Mouse (Mus musculus): ENCODE data around the gene Wdr74.
A peak's percentile ranks its signal among the peaks of the same experiment; 100 is the strongest.

Wdr74 gene

DNA sequence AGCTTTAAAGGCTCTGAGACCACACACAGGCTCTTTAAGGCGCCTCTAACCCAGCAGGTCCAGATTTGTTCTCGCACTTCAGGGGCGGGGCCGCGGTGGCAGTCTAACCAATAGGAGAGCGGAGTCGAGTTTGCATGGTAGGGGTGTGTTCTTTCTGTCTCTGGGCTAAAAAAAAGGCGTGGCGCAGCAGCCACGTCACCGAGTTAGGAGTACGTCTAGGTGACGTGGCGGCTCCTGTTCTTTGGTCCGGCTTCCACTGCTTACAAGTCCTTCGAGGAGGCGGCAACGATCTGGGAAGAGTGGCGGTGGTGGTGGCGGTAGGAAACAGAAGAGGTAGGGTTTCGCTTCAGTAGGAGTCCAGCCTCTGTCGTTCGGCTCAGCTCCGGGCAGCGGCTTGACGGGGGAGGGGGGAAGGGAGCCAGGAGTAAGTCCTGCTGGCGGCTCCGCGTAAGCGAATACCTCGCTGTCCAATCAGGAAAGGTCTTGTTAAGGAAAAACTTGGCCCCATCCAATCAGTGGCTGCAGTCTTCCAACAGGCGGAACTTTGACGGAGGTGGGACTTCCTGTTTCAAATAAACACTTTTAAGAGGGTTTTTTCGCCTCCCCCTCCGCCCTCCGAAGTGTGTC is 5.7 kb downstream of the Wdr74 start, which contains the start of gene Stx5a:
TSS of gene Stx5a (plus strand) at position 171 of the 627 bp plus-strand sequence.
- DNase-seq (ENCODE audit: low read depth), result peak; percentile 98

- DNase-seq (ENCODE audit: low read depth), result no peak
Measured at GRCm38 (mm10) chr19:8742176-8742575, 6.5 kb downstream of the Wdr74 start.

DNA sequence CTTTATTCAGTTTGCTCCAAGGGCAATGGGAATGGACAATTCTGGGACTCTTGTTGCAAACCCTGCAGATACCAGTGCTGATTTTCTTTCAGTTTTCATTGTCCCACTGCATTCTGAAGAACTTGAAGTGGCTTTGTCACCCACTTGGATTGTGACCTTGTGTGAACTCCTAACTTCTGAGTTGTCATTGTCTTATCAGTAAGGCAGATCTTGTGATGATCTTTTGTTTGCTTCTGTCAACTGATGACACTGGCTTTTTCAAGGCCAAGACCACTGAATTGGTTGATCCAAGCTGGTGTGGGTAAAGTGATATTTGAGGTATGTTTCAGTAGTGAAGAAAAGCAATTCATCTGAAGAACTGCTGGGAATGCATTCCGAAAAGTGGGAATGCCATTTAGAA is 9.8 kb downstream of the Wdr74 start:
- no peak for DNase-seq (ENCODE audit: low read depth)

DNA sequence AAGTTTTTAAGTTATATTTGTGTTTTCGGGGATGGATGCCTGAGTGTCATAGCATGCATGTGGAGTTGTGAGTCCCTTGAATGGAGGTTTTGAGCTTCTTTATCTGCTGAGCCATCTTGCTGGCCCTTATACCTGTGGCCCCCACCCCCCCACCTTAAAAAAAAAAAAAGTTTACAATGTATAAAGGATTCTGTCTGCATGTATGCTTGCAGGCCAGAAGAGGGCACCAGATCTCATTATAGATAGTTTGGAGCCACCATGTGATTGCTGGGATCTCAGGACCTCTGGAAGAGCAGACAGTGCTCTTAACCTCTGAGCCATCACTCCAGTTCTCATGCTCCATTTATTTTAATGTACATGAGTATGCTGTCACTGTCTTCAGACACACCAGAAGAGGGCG is 11.7 kb downstream of the Wdr74 start:
- DNase-seq (ENCODE audit: low read depth), result no peak

GRCm38 (mm10) chr19:8755652-8756051 is 20.0 kb downstream of the Wdr74 start:
- no peak for DNase-seq (ENCODE audit: low read depth)

GRCm38 (mm10) chr19:8756635-8757387 is 21.2 kb downstream of the Wdr74 start, which contains the start of gene Nxf1:
Nxf1 (plus strand) TSS chr19:8757073.
- DNase-seq (ENCODE audit: low read depth), result peak; percentile 88

DNA sequence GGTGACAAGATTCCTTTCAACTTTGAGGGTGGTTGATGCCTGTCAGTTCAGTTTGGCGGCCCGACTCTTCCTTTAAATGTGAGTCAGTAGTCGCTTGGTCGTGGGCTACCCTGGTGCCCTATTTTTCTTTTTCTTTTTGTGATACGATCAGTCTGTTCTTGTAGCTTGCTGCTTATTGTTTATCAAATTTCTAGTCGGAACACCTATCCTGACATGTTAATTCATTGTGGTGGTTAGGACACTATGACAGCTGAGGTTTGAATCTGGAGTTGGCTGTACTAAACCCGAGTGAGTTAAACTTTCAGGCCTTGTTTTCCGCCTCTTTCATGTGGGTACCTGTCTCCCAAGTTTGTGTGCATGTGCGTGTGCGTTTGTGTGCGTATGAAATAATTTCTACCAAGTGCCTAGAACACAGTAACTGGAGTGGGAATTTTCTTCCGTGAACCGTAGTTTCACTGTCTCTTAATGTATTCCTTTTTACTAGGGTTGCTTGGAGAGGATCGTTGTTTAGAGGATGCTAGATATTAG is 21.9 kb downstream of the Wdr74 start:
- DNase-seq (ENCODE audit: low read depth), result no peak

GRCm38 (mm10) chr19:8758899-8759298 is 23.3 kb downstream of the Wdr74 start:
- no peak for DNase-seq (ENCODE audit: low read depth)

- DNase-seq (ENCODE audit: low read depth), result no peak
Measured at GRCm38 (mm10) chr19:8760757-8761156, 25.1 kb downstream of the Wdr74 start.

GRCm38 (mm10) chr19:8763276-8763675 is 27.6 kb downstream of the Wdr74 start:
- DNase-seq (ENCODE audit: low read depth), result no peak

- DNase-seq (ENCODE audit: low read depth), result no peak
Measured at GRCm38 (mm10) chr19:8765562-8765961, 29.9 kb downstream of the Wdr74 start.

- DNase-seq (ENCODE audit: low read depth), result peak; percentile 63
Measured at GRCm38 (mm10) chr19:8770567-8771270, 35.1 kb downstream of the Wdr74 start, which contains the start of gene Tmem223. Tmem223 (plus strand) TSS chr19:8770996.

DNA sequence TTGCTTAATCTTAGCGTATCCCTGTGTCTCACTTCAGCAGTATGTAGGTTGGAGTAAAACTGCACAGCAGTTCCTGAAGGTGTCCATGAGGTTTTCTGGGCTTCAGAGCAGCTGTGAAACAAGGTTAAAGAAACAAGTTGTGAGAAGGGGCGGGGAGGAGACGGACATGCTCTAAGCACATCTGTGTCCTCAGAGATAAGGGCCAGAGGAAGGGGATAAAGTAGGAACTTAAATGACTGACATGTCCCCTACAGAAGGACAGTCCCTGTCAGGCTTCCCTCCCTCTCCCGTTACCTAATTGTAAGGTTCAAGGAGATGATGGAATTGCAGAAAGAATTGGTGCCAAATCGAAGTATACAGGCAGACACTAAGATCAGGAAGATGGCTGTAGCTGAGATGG is 37.4 kb downstream of the Wdr74 start:
- no peak for DNase-seq (ENCODE audit: low read depth)

DNA sequence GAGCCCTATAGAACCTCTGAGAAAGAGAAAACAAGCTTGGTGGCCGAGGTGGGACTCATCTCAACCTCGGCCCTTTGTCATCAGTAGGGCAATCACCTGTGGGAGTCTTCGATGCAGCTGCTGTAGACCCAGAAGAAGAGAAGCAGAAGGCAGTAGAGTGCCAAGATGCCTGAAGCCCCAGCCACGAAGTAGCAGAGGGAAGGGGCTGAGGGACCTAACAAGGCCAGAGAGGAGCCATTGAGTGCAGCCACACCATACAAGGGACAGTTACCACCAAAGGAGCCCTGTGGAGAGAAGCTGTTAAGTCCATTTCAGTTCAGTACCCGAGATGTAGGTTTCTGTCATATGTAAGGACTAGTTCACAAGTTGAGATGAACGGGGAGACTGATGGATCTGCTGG is 37.8 kb downstream of the Wdr74 start:
- no peak for DNase-seq (ENCODE audit: low read depth)

DNA sequence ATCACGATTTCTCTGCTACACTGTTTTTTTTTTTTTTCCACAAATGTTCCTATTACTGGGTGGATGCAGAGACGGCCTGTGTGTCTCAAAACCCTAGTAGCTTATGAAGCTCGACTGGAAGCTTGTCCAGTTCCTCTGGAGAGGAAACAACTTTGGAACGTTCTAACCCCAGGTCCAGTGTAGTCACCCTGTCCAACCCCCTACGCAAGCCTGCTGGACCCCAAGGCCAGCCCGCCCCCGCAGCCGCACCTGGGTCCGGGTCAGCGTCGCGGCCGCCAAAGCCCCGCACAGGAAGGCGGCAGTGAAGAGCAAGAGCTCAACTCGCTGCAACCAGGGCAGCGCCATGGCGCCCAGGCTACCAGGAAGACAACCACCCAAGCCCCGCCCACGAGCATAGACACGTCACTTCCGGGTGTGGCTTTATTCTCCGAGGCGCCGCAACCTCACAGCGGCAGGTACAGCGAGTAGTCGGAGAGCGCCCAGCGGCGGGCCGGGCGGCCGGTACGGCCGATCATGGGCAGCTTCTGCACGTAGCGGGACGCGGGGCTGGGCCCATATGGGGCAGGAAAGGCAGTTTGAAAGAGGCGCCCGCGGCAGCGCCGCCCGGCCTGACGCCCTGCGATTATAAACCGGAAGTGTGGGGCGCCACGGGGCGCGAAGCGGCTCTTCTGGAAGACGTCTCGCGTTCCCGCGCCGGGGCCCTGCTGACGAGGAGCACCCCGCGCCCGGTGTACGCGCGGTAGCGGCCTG is 38.6 kb downstream of the Wdr74 start, which contains the start of gene Tmem179b:
TSS of gene Tmem179b (minus strand) at position 382 of the 750 bp plus-strand sequence.
- DNase-seq (ENCODE audit: low read depth), result peak; percentile 97

DNA sequence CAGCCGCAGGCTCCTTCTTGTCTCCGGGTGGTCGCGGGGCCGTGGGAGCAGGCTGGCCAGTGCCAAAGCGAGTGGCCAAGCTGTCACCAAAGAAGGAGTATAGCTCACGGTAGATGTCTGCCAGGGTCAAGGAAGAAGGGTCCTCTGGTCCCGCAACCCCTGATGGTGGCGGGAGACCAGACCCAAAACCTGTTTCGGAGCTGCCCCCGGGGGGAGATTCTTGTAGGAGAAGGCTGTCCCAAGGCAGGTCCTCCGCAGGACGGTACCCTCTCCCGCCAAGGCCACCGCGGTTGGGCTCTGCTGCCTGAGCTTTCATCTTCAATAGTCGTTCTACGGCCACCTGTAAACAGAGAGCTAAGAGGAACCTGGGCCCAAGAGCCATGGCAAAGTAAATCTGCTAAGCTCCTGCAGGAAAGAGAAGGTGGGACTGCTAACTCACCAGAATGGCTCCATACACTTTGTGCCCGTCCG is 39.4 kb downstream of the Wdr74 start:
- DNase-seq (ENCODE audit: low read depth), result no peak

DNA sequence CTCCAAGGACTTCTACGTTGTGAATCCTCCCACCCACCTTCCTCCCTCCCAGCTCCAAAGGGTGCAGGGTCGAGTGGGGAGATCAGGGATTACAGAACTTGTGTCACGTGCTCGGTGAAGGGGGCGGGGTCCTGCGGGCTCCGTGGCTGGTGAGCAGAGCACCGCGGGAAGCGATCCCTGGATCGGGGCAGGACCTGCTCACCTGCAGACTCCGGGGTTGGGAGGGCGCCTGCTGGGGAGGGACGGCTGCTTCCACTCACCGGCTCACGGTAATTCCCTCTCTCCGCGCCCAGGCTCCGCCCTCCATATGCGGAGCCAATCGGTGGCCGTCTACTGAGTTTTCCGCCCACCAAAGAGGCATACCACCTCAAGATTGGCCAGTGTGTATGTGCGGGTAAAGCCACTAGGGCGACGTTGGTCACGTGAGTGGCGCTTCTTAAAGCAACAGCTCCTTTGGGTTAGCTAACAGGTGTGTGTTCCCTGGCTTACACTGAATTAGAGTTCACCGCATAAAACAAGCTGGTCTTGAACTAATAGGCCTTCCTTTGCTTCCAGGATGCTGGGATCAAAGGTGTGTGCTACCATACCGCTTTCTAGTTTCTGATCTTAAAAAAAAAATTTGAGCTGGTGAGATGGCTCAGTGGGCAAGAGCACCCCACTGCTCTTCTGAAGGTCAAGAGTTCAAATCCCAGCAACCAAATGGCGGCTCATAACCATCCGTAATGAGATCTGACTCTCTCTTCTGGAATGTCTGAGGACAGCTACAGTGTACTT is 50.6 kb downstream of the Wdr74 start, which contains the start of gene Taf6l:
TSS of gene Taf6l (minus strand) at position 410 of the 774 bp plus-strand sequence.
- peak; percentile 91 for DNase-seq (ENCODE audit: low read depth)

- no peak for DNase-seq (ENCODE audit: low read depth)
Measured at GRCm38 (mm10) chr19:8788521-8788920, 52.9 kb downstream of the Wdr74 start.

DNA sequence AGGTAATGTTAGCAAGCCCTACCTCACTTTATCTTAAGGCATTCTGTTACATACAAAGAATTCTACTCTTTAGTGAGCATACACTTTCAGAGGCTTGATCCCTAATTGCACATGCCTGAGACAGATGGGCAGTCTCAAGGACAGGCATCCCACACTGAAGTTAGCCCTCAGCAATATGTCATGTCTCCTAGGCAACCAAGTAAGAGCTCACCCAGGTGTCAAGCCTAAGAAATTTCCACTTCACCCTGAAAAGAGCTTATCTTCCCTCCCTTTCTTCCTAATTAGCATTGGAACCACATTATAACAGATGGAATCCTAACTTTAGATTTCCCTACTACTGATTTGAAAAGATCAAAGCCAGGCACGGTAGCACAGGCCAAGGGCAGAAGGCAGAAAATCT is 53.5 kb downstream of the Wdr74 start:
- DNase-seq (ENCODE audit: low read depth), result no peak

- no peak for DNase-seq (ENCODE audit: low read depth)
Measured at GRCm38 (mm10) chr19:8790171-8790570, 54.5 kb downstream of the Wdr74 start.
